Mouse (Mus musculus) kidney, adult 18-20 months (tissue): Measurements from ENCODE around the gene 4931422A03Rik.
"Not testable (repeated sequence)": the region's sequence is repeated elsewhere in the genome, so short reads cannot be mapped to it uniquely, and the experiment has no call there.

ENCODE experiments used
- DNase-seq: peaks from one replicate; pipeline ENCODE4 v3.0.0; 2021

4931422A03Rik gene

GRCm38 (mm10) chr2:104024656-104025055 is 3.5 kb downstream of the 4931422A03Rik start:
- no peak for DNase-seq

DNA sequence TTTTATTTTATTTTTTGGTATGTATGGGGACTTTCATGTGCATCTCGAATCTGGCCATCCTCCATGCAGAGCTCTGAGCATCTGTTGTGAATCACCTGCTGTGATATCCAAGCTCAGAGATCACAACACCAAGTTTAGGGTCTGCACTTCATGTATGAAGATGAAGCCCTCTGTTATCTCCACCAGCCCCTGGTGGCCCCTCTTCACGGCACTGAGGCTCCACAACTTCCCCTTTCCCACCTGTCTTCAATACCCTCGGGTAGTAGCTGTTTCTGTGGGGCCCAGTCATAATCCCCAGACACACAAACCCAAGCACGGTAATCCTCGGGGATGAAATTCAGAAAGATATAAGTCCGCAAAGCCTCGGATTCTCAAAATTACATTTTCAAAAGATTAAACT is 5.1 kb downstream of the 4931422A03Rik start:
- no peak for DNase-seq

DNA sequence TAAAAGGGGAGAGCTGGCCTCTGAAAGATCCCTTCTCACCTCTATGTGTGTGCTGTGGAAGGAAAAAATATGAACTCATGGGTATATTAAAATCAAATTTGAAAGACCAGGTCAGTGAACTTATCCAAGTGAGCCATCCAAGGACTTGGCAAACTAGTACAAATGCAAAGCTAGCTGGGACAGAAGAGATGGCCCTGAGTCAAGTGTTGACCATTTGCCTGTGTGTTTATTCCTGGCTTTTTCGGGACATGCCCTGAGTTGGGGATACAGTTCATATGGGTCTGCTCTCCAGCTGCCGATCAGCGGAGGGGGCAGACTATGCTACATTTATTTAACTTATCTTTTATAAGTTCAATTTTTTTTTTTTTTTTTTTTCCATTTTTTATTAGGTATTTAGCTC is 19.3 kb downstream of the 4931422A03Rik start:
- not testable (repeated sequence) for DNase-seq

GRCm38 (mm10) chr2:104007793-104008519 is 20.2 kb downstream of the 4931422A03Rik start:
- no peak for DNase-seq

DNA sequence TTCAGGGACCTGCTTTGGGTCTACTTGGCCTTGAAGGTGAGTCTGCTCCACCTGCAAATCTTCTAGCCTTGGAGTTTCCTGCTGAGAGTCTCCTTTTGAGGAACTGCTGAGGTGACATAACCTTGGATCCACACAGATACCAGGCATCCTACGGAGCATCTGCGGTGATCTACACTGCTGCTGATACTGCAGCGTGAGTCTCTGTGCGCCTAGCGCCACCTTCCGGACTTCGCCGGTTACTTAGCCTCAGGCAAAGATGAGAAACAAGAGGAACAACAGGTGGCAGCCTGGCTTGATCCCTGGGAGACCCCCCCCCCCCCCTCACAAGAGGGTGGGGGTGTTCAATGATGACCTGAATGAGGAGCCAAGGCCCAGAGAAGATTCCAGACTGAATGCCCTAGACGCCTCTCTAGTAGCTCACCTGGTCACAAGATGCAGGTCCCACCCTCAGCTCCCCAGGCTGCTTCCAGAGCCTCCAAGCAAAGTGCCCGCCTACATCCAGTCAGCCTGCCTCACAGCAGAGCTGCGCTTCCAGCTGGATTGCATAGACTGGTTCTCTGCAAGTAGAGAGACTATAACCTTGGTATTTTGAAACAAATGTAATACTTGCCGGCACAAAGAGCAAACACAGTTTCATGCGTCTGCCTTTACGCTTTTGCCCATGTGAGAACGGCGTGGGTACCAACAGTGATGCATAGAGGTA is 25.3 kb downstream of the 4931422A03Rik start:
- DNase-seq = peak; percentile 38

DNA sequence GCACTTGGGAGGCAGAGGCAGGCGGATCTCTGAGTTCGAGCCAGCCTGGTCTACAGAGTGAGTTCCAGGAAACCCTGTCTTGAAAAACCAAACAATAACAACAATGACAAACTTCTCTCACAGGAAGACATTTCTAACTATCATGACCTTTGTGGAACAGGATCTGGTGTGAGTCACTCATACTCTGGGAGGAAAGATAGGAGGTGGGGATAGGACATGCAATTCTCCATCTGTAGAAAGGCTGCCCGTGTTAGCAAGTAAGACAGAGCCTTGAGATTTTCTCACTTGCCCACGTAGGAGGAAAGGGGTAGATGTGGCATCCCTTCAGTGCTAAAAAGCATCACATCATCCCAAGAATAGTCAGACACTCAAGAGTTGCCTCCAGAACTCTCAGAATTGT is 26.3 kb downstream of the 4931422A03Rik start:
- DNase-seq = no peak

DNA sequence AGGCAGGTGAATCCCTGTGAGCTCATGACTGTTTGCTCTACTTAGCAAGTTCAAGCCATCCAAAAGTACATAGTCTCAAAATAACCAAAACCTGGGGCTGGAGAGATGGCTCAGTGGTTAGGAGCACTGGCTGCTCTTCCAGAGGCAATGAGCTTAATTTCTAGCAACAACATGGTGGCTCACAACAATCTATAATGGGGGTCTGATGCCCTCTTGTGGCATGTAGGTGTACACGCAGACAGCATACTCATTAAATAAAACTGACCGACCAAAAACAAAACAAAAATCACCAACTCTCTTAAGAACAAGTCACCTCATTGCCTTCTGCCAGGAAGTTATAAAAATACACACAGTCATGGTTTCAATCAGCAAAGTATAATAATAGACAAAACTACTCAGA is 27.1 kb downstream of the 4931422A03Rik start:
- no peak for DNase-seq

GRCm38 (mm10) chr2:103992618-103993332 is 35.4 kb downstream of the 4931422A03Rik start:
- DNase-seq = no peak

DNA sequence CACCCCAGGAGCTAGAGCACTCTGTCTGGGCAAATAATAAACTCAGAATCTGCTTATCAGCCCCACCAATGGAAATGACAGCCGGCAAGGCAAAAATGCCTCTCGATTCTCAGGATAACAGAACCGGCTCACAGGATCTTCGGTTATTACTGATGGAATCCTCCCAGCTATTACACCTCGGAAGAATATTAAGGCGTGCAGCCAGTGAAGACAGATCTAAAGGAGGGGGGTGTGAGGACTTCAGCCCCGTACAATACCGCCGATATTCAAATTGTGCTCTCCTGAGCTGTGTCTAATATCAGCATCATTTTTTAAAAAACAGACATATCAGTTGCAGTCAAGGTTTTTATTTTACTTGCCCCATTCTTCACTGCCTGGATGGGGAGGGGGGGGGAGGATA is 36.0 kb downstream of the 4931422A03Rik start:
- DNase-seq = no peak

DNA sequence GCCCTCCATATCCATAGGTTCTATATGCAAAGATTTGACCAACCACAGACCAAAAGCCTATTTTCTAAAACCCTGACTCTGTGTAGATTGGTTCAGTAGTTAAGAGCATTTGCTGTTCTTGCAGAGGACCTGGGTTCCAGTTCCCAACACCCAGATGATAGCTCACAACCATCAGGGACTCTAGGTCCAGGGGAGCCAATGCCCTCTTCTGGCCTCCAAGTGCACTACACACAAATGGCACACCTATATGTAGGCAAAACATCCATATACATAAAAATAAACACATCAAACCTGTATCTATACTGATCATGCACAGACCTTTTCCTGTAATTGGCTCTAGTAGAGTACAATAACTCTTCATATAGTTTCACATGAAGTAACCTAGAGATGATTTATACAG is 36.9 kb downstream of the 4931422A03Rik start:
- no peak for DNase-seq

GRCm38 (mm10) chr2:103989724-103990123 is 38.4 kb downstream of the 4931422A03Rik start:
- DNase-seq = no peak

GRCm38 (mm10) chr2:103987595-103987994 is 40.6 kb downstream of the 4931422A03Rik start:
- not testable (repeated sequence) for DNase-seq

DNA sequence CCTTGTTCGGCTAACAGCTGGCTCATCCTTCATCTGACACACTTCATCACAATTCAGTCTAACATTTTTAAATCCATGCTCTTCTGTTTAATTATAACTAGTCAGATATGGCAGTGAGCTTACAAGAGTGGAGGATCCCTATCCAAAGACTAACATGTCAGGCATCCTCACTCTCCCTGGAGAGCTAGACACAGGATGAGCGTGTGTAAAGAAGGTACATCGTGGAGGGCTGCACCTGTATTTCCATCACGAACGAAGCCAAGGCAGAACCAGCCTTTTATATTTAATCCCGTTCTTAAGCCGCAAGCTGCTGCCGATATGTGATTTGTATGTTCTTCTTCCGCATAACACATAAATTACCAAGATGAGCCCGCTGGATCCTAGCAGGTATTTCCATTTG is 45.0 kb downstream of the 4931422A03Rik start:
- no peak for DNase-seq

DNA sequence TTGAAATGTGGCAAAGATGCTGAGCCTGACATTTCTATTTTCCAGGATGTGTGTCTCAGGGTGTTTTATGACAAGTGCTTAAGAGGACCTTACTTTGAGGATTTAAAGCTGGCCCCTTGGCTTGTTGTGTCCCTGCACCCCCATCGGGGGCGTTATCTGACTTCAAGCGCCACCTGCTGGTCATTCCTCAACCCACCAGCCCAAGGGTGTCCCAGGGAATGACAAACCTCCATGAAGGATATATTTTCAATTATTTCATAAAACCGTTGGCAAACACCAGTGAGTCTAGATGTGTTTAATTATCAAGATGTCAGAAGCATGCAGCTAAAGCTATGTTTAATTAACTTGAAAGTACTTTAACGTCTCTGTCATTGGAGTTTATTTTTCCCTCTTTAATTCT is 45.9 kb downstream of the 4931422A03Rik start:
- DNase-seq = peak; percentile 74

DNA sequence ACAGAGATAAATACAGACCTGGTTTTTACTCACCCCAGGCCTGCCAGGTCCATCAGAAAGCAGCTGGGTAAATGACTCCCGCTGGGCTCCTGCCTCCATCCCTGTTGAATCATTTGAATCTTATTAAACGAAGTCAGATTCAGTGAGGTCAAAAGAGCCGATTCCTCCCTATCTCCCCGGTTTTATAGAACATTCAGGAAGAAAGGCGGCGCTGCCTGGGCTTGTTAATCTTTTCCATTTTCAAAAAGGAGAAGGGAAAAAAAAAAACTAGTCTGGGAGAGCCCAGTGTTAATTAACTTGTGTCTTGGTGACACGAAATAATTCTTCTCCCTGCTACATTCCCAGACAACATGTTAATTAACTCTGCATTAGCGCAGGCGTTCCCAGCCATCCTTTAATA is 50.4 kb downstream of the 4931422A03Rik start:
- DNase-seq = no peak

- no peak for DNase-seq
These were observed 50.9 kb downstream of the 4931422A03Rik start for GRCm38 (mm10) chr2:103977216-103977615.

DNA sequence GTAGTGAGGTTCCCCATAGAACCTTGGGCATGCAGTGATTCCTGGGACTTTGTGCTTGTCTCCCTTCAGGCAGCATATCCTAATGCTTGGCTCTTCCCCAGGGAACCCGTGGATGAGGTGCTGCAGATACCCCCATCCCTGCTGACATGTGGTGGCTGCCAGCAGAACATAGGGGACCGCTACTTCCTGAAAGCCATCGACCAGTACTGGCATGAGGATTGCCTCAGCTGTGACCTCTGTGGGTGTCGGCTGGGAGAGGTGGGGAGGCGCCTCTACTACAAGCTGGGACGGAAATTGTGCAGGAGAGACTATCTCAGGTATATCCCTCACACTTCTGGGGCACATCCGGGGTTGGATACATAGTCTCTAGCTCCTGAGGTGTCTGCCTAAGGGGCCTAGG is 52.3 kb downstream of the 4931422A03Rik start:
- no peak for DNase-seq

GRCm38 (mm10) chr2:103971838-103972237 is 56.3 kb downstream of the 4931422A03Rik start:
- DNase-seq = no peak

- peak; percentile 23 for DNase-seq
These were observed 57.1 kb downstream of the 4931422A03Rik start for GRCm38 (mm10) chr2:103970791-103971649.

- DNase-seq = peak; percentile 63
These were observed 57.9 kb downstream of the 4931422A03Rik start for GRCm38 (mm10) chr2:103970041-103970790.

GRCm38 (mm10) chr2:103969437-103970040 is 58.6 kb downstream of the 4931422A03Rik start:
- peak; percentile 74 for DNase-seq
